Mouse (Mus musculus): ENCODE measurements around the gene Dhx32.
A peak's percentile ranks its signal among the peaks of the same experiment; 100 is the strongest.

The Dhx32 gene

DNA sequence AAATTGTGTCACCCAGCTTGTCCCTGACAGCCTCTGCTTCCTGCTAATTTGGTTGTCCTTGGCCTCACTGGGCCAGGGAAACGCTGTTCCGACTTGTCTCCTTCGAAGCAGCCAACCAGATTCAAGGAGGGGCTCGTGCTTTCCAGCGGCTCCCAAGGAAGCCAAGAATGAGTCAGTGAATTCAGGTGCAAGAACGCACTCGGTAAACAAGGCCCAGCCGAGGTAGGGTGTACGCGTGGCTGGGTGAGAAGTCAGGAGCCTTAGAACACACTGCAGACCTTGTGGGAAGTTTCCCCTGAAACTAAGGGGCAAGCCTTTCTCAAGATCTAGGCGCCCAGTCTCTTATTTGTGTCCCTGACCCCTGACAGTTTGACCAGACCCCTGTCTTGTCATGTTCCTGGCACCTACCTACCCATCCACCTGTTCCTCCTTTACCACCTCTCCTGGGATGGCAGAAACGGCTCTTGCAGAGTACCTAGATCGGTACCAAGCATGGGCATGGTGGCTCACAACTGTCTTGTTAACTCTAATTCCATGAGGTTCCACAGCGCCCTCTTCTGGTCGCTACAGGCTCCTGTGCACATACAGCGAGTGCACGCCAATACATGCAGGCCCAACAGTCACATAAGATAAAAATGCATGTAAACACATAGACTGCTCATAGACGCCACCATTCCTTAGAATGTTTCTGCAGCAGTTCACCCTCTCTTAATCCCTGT lies at the start of gene Dhx32:
Gene Dhx32, minus strand, starts transcription at position 10 of the 719 bp plus-strand sequence.
- peak; percentile 85 for DNase-seq (ENCODE audit: low read depth, low spot score)

DNA sequence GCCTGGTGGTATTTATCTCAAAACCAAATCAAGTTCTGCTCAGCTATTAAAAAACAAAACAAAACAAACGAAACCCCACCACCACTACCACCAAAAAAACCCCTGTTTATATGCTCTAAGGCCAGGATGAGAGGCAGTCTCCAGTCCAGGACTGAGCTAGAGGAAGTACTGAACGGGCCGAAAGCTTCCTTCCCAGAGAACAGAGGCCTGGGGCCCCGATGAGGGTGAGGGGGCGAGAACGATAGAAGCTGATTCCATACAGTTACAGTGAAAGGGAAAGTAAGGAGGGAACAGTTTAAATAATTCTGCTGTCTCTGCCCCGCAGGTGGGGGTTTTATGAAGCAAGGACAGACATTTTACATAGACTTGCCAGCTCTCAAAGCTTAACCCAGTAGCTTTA lies 47.1 kb upstream of the Dhx32 start:
- DNase-seq (ENCODE audit: low read depth, low spot score) = no peak

- peak; percentile 67 for DNase-seq (ENCODE audit: low read depth, low spot score)
These were observed 46.0 kb upstream of the Dhx32 start for GRCm38 (mm10) chr7:133828514-133828913.

DNA sequence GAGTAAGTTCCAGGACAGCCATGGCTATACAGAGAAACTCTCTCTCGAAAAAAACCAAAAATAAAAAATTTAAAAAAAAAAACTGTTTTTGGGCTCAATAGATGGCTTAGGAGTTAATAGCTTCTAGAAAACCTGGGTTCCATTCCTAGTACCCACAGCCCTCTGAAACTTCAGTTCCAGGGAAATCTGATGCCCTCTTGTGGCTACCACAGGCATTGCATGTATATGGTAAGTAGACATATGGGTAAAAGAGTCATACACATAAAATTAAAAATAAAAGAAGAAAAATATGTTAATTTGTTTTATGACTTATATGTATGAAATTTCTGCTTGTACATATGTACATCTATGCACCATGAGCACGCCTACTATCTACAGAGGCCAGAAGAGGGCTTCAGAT lies 42.1 kb upstream of the Dhx32 start:
- peak; percentile 14 for DNase-seq (ENCODE audit: low read depth, low spot score)

DNA sequence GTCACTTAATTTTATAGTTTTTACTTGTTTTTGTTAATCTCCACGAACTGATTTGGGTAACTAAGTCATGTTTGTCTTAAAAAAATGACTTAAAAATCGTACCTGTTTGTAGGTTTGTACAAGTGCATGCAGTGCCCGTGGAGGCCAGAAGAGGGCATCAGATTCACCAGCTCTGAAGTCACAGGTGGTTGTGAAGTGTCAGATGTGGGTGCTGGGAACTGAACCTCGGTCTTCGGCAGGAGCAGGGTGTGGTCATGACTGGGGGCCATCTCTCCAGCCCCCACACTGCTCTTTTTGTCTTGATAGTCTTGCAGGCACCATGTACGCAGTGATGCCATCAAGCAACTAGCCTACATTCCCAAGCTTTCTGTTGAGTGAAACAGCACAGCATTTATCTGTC lies 41.2 kb upstream of the Dhx32 start:
- no peak for DNase-seq (ENCODE audit: low read depth, low spot score)

- peak; percentile 70 for DNase-seq (ENCODE audit: low read depth, low spot score)
These were observed 30.8 kb upstream of the Dhx32 start for GRCm38 (mm10) chr7:133813331-133813730.

DNA sequence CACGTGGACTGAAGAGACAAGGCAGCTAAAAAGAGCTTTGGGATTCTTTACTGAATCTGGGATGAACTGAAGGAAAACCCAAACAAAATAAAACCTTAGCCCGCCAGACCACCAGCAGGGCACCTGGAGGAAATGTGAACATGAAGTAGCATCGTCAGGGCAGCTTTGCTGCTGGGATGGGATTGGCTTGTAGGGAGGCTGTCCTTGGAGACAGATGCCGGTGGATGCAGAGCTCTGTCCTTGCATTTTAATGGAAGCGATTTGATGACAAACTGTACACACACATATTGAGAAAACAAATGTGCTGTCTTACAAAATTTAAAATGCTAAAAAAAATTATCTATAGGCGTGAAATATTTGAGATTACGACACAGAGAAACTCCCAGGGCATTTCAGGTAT lies 30.4 kb upstream of the Dhx32 start:
- no peak for DNase-seq (ENCODE audit: low read depth, low spot score)

DNA sequence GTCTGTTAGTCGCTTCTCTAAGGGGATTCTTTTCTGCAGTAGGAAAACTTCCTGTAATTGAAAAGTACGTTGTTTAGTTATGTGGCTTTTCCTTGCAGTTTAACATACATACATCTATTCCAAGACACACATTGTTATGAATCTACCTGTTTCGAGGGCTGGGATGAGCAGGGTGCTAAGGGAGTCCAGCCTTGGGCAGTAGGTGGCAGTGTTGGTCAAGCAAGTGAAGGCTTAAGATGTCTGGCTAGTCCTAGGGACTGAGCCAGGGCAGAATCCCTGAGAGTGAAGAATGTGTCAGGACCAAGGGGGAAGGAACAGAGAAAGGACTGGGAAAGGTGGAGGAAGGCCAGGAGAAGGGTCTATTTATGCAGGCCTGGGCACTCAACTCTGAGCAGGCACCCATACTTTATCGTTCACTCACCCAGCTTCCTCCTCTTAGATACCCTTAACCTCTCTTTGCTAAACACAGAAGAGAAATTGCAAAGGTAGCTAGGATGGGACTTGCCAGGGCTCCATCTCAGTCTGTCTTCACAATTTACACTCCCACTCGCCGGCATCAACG lies 23.2 kb upstream of the Dhx32 start:
- peak; percentile 83 for DNase-seq (ENCODE audit: low read depth, low spot score)

- DNase-seq (ENCODE audit: low read depth, low spot score) = no peak
These were observed 19.3 kb upstream of the Dhx32 start for GRCm38 (mm10) chr7:133801823-133802222.

DNA sequence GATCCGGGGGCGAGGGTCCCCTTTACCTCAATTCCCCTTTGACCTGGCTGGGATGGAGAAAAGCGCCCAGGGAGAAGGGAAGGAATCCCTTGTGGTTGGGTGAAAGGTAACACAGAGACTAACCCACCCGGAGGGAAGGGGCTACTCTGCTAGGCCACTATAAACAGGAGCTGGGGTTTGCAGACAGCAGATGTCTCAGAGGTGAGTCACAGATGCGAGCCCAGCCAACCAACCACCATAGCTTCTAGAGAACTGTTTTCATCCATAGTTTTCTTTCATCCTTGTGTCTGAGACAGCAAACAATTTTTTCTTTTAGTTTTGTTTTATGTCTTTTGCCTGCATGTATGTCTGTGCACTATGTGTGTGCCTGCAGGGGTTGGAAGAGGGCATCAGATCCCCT lies 17.4 kb upstream of the Dhx32 start:
- no peak for DNase-seq (ENCODE audit: low read depth, low spot score)

DNA sequence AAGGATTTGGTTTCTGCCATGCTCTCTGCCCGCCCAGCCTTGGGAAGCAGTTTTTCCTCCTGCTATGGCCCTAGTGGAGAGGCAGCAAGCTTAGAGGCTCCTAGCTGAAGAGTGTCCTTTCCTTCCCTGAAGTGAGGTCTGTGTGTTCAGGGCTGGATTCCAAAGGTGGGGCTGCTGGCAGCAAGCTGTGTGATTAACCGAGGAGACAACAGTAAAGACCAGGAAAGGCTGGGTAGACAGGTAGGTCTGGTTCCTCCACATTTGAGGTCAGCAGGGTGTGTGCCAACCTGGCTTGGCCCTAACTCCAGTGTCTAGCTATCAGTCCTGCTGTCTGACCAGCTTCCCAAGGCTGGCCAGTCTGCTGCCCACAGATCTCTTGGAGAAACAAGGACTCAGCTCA lies 12.2 kb upstream of the Dhx32 start:
- no peak for DNase-seq (ENCODE audit: low read depth, low spot score)

- DNase-seq (ENCODE audit: low read depth, low spot score) = peak; percentile 91
These were observed 11.0 kb upstream of the Dhx32 start for GRCm38 (mm10) chr7:133793248-133794131.

DNA sequence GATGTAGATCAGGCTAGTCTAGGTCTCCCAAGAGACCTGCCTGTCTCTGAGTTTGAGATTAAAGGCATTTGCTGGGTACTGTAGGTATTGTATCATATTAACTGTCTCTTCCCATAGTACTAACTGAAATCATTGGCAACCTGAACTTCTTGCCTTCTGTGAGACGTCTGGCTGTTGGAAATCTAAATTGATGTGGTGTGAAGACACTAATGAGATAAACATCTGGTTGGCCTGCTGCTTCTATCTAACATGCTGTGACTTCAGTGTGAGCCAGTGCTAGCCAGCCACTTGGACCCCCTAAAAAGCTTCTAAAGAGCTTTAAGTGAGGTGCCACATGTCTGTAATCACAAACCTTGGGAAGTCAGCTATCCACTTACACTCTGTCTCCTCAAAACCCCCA lies 10.2 kb upstream of the Dhx32 start:
- no peak for DNase-seq (ENCODE audit: low read depth, low spot score)

DNA sequence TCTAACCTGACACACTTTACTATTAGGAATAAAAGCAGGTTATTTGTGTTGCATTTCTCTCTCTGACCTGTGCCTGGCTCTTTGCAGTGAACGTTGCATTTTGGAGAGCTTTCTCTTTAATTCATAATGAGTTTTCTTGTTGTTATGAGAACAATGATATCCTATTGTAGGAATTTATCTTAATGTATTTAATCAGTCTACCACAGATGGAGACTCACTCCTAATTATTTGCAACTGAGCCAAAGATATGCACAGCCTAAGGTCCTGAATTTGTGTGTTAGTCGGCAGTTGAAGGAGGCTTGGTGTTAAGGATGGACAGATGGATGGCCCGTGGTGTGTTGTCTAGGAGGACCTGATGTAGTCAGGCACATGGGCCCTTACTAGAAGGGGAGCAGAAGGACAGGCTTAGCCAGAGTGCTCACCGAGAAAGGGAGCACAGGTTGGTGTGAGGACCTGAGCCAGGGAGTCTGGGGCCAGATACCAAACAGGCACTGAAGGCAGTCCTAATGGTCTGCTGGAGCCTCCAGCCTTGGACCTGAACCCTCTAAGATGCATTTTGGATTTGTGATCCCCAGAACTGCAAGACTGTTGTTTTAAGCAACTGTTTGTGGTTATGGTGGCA lies 8.2 kb upstream of the Dhx32 start:
- no peak for DNase-seq (ENCODE audit: low read depth, low spot score)

- no peak for DNase-seq (ENCODE audit: low read depth, low spot score)
These were observed 7.6 kb upstream of the Dhx32 start for GRCm38 (mm10) chr7:133790171-133790570.

GRCm38 (mm10) chr7:133788147-133788546 lies 5.6 kb upstream of the Dhx32 start:
- no peak for DNase-seq (ENCODE audit: low read depth, low spot score)

DNA sequence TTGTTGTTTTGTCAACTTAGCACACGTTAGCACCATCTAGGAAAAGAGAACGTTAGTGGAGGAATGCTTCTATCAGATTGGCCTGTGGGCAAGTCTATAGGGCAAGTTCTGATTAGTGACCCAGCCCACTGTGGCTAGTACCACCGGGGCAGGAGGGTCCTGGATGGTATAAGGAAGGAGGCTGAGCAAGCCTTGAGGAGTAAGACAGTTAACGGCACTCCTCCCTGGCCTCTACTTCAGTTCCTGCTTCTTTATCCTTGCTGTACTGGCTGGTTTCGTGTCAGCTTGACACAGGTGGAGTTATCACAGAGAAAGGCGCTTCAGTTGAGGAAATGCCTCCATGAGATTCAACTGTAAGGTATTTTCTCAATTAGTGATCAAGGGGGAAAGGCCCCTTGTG lies 5.0 kb upstream of the Dhx32 start:
- no peak for DNase-seq (ENCODE audit: low read depth, low spot score)

- DNase-seq (ENCODE audit: low read depth, low spot score) = no peak
These were observed 535 bp downstream of the Dhx32 start for GRCm38 (mm10) chr7:133781991-133782390.

DNA sequence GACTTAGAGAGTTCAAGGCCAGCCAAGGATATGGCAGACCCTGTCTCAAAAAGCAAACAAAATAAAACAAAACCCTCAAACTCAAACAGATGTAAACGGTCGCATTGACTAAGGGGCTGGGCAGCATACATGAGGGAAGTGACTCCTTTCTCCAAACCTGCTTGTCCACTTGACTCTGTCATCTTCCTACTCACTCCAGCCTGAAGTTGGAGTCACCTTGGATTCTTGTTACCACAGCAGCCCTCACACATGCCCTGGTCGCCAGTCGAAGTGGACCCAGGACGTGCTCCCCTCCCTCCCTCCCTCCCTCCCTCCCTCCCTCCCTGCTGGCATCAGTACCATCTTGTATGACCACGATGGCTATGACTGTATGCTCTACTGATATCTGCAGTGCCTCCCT lies 943 bp downstream of the Dhx32 start:
- no peak for DNase-seq (ENCODE audit: low read depth, low spot score)

- DNase-seq (ENCODE audit: low read depth, low spot score) = peak; percentile 94
These were observed 5.9 kb downstream of the Dhx32 start, which contains the start of gene Fank1 for GRCm38 (mm10) chr7:133776626-133776996. Gene Fank1, plus strand, starts transcription at chr7:133776861.

DNA sequence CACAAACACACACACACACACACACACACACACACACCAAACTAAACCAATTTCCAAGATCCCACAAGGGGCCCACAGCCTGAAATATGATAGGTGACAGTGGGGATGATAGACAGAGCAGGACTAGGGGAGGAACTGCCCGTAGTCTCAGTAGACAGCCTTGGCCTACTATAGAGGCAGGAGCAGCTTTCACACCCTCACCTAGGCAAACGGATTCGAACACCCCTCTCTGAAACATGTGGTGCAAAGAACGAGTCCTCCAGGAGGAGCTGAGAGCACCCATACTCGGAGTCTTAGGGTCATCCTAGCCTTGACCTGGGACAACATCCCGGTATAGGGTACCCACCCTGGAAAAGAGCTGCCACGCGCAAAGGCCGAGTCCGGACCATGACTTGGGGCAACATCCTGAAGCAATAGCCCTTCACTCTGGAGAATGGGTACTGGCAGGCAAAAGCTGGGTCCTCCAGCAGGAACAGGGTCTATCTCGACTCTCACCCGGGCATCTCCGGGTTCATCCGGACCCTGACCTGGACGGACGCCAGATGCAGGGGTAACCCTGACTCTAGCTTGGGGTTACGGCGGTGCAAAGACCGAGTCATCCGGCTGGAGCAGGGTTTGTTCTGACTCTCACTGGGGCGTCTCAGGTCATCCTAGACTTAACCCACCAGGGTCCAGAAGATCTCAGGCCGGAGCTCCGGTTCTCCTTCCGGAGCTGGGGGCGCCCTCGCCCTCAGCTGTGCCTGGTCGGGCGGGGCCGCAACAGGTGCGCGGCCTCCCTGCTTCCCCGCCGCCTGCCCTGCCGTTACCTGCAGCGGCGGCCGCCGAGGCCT lies 6.5 kb downstream of the Dhx32 start:
- DNase-seq (ENCODE audit: low read depth, low spot score) = no peak
